Mouse (Mus musculus): ENCODE data around the gene 1700061G19Rik. TPM values are rescaled to one million over a fixed set of nuclear protein-coding genes. Genes with fewer than 3 reads are reported as not detected.

Gene 1700061G19Rik
- total and polyA plus RNA-seq, 2 experiments from 2014 or later = 0.14 to 0.48 TPM

GRCm38 (mm10) chr17:56934545-56935330, 59.5 kb downstream of the 1700061G19Rik start:
- H3K27ac ChIP-seq (ENCODE audit: low read depth, low read length) = peak overlapping the region; percentile 82
- peaks cover 18% of the 10 kb centered on the region for H3K4me1 ChIP-seq (ENCODE audit: insufficient read depth)
- whole genome bisulfite sequencing = 2% methylated on average over 27 of the region's 45 CpGs
- peak overlapping the region; percentile 89 for H3K4me2 ChIP-seq (ENCODE audit: low read depth)
- H3K9me3 ChIP-seq (ENCODE audit: low read length) = no peaks in the 10 kb centered on the region
- peak overlapping the region; percentile 88 for H3K4me3 ChIP-seq (ENCODE audit: low read depth, low read length)
- no peak for TF ChIP-seq CTCF (IDR thresholded peaks at IDR 0.05; ENCODE audit: low read depth)
- H3K9ac ChIP-seq = peak overlapping the region; percentile 92
- ATAC-seq = peak; percentile 16
- DNase-seq = peak; percentile 41
- no peaks in the 10 kb centered on the region for H3K27me3 ChIP-seq (ENCODE audit: insufficient read depth, low read length)
- H3K36me3 ChIP-seq (ENCODE audit: insufficient read depth) = no peaks in the 10 kb centered on the region

GRCm38 (mm10) chr17:56935363-56936131, 60.3 kb downstream of the 1700061G19Rik start, which contains the start of gene Mllt1:
Mllt1 (minus strand) TSS chr17:56935415.
- ATAC-seq (peak; percentile 98), DNase-seq (peak; percentile 99)
- peak; percentile 67 for TF ChIP-seq CTCF (IDR thresholded peaks at IDR 0.05; ENCODE audit: low read depth)
- Histone ChIP-seq H3K4me2 (ENCODE audit: low read depth) (peak within 1 kb of the TSS; percentile 89), H3K27ac (ENCODE audit: low read depth, low read length) (peak within 1 kb of the TSS; percentile 82), H3K27me3 (ENCODE audit: insufficient read depth, low read length) (no peaks in the 10 kb centered on the region), H3K36me3 (ENCODE audit: insufficient read depth) (no peaks in the 10 kb centered on the region), H3K4me3 (ENCODE audit: low read depth, low read length) (peak within 1 kb of the TSS; percentile 88), H3K4me1 (ENCODE audit: insufficient read depth) (peaks cover 18% of the 10 kb centered on the region), H3K9me3 (ENCODE audit: low read length) (no peaks in the 10 kb centered on the region), H3K9ac (peak within 1 kb of the TSS; percentile 92)
- 3% methylated on average over 64 of the region's 76 CpGs for WGBS

GRCm38 (mm10) chr17:56936731-56937130, 61.5 kb downstream of the 1700061G19Rik start:
- TF ChIP-seq CTCF (IDR thresholded peaks at IDR 0.05; ENCODE audit: low read depth) = no peak
- H3K4me3 ChIP-seq (ENCODE audit: low read depth, low read length) = no peak overlapping the region
- H3K9me3 ChIP-seq (ENCODE audit: low read length) = no peaks in the 10 kb centered on the region
- H3K4me2 ChIP-seq (ENCODE audit: low read depth) = no peak overlapping the region
- ATAC-seq = no peak
- H3K9ac ChIP-seq = no peak overlapping the region
- no peak overlapping the region for H3K27ac ChIP-seq (ENCODE audit: low read depth, low read length)
- H3K4me1 ChIP-seq (ENCODE audit: insufficient read depth) = peaks cover 18% of the 10 kb centered on the region
- WGBS = 95% methylated on average over 7 of the region's 7 CpGs
- H3K27me3 ChIP-seq (ENCODE audit: insufficient read depth, low read length) = no peaks in the 10 kb centered on the region
- no peak for DNase-seq
- no peaks in the 10 kb centered on the region for H3K36me3 ChIP-seq (ENCODE audit: insufficient read depth)

Other genes with a start within 250 kb of the 1700061G19Rik start
- gene Lonp1, start 248.6 kb upstream of the 1700061G19Rik start, total RNA-seq (2014; rRNA removed) = 64.9 and 76.3 TPM in 2 replicates
- 34.2 and 38.2 TPM in 2 replicates for gene Lonp1, start 248.6 kb upstream of the 1700061G19Rik start, polyA plus RNA-seq (2015; fragmentation: Nextera tagmentation; extraction: Ambion mirVana)
- gene Catsperd, start 247.3 kb upstream of the 1700061G19Rik start, total RNA-seq (2014; rRNA removed) = 0.81 and 1.5 TPM in 2 replicates
- gene Catsperd, start 247.3 kb upstream of the 1700061G19Rik start, polyA plus RNA-seq (2015; fragmentation: Nextera tagmentation; extraction: Ambion mirVana) = 0.94 and 1.2 TPM in 2 replicates
- gene Ranbp3, start 202.2 kb upstream of the 1700061G19Rik start, total RNA-seq (2014; rRNA removed) = 104 and 115 TPM in 2 replicates
- 98.2 and 100 TPM in 2 replicates for gene Ranbp3, start 202.2 kb upstream of the 1700061G19Rik start, polyA plus RNA-seq (2015; fragmentation: Nextera tagmentation; extraction: Ambion mirVana)
- 191 TPM in 2 replicates for gene Ndufa11, start 157.7 kb upstream of the 1700061G19Rik start, total RNA-seq (2014; rRNA removed)
- gene Ndufa11, start 157.7 kb upstream of the 1700061G19Rik start, polyA plus RNA-seq (2015; fragmentation: Nextera tagmentation; extraction: Ambion mirVana) = 576 and 730 TPM in 2 replicates
- 23.2 and 33.7 TPM in 2 replicates for gene Vmac, start 157.5 kb upstream of the 1700061G19Rik start, total RNA-seq (2014; rRNA removed)
- gene Vmac, start 157.5 kb upstream of the 1700061G19Rik start, polyA plus RNA-seq (2015; fragmentation: Nextera tagmentation; extraction: Ambion mirVana) = 24.3 and 26.9 TPM in 2 replicates
- 1.9 and 5.4 TPM in 2 replicates for gene Nrtn, start 117.9 kb upstream of the 1700061G19Rik start, total RNA-seq (2014; rRNA removed)
- gene Nrtn, start 117.9 kb upstream of the 1700061G19Rik start, polyA plus RNA-seq (2015; fragmentation: Nextera tagmentation; extraction: Ambion mirVana) = 2.7 and 2.8 TPM in 2 replicates
- gene Dus3l, start 110.7 kb upstream of the 1700061G19Rik start, total RNA-seq (2014; rRNA removed) = 75.1 and 75.3 TPM in 2 replicates
- gene Dus3l, start 110.7 kb upstream of the 1700061G19Rik start, polyA plus RNA-seq (2015; fragmentation: Nextera tagmentation; extraction: Ambion mirVana) = 70.4 and 79.9 TPM in 2 replicates
- gene Prr22, start 105.2 kb upstream of the 1700061G19Rik start, total RNA-seq (2014; rRNA removed) = 0.69 and 0.71 TPM in 2 replicates
- 0.14 and 0.25 TPM in 2 replicates for gene Prr22, start 105.2 kb upstream of the 1700061G19Rik start, polyA plus RNA-seq (2015; fragmentation: Nextera tagmentation; extraction: Ambion mirVana)
- 2.4 and 3.6 TPM in 2 replicates for gene Rfx2, start 44.5 kb upstream of the 1700061G19Rik start, total RNA-seq (2014; rRNA removed)
- 2.2 and 3.4 TPM in 2 replicates for gene Rfx2, start 44.5 kb upstream of the 1700061G19Rik start, polyA plus RNA-seq (2015; fragmentation: Nextera tagmentation; extraction: Ambion mirVana)
- not detected in 2 replicates for gene Acsbg2, start 1.0 kb upstream of the 1700061G19Rik start, total RNA-seq (2014; rRNA removed)
- not detected in 2 replicates for gene Acsbg2, start 1.0 kb upstream of the 1700061G19Rik start, polyA plus RNA-seq (2015; fragmentation: Nextera tagmentation; extraction: Ambion mirVana)
- gene Mllt1, start 59.9 kb downstream of the 1700061G19Rik start, total RNA-seq (2014; rRNA removed) = 87.6 and 109 TPM in 2 replicates
- 58.5 and 65.8 TPM in 2 replicates for gene Mllt1, start 59.9 kb downstream of the 1700061G19Rik start, polyA plus RNA-seq (2015; fragmentation: Nextera tagmentation; extraction: Ambion mirVana)
- gene Acer1, start 106.6 kb downstream of the 1700061G19Rik start, total RNA-seq (2014; rRNA removed) = not detected in 2 replicates
- gene Acer1, start 106.6 kb downstream of the 1700061G19Rik start, polyA plus RNA-seq (2015; fragmentation: Nextera tagmentation; extraction: Ambion mirVana) = not detected in 2 replicates
- gene Clpp, start 114.8 kb downstream of the 1700061G19Rik start, total RNA-seq (2014; rRNA removed) = 105 and 109 TPM in 2 replicates
- gene Clpp, start 114.8 kb downstream of the 1700061G19Rik start, polyA plus RNA-seq (2015; fragmentation: Nextera tagmentation; extraction: Ambion mirVana) = 159 and 185 TPM in 2 replicates
- gene Alkbh7, start 121.9 kb downstream of the 1700061G19Rik start, total RNA-seq (2014; rRNA removed) = 44.2 and 50.7 TPM in 2 replicates
- 52.2 and 56.4 TPM in 2 replicates for gene Alkbh7, start 121.9 kb downstream of the 1700061G19Rik start, polyA plus RNA-seq (2015; fragmentation: Nextera tagmentation; extraction: Ambion mirVana)
- gene Pspn, start 124.5 kb downstream of the 1700061G19Rik start, total RNA-seq (2014; rRNA removed) = not detected in 2 replicates
- gene Pspn, start 124.5 kb downstream of the 1700061G19Rik start, polyA plus RNA-seq (2015; fragmentation: Nextera tagmentation; extraction: Ambion mirVana) = not detected in 2 replicates
- gene Gtf2f1, start 135.8 kb downstream of the 1700061G19Rik start, total RNA-seq (2014; rRNA removed) = 59.1 and 63.1 TPM in 2 replicates
- gene Gtf2f1, start 135.8 kb downstream of the 1700061G19Rik start, polyA plus RNA-seq (2015; fragmentation: Nextera tagmentation; extraction: Ambion mirVana) = 76.8 and 83.0 TPM in 2 replicates
- not detected in 2 replicates for gene Gm17949, start 136.0 kb downstream of the 1700061G19Rik start, total RNA-seq (2014; rRNA removed)
- gene Gm17949, start 136.0 kb downstream of the 1700061G19Rik start, polyA plus RNA-seq (2015; fragmentation: Nextera tagmentation; extraction: Ambion mirVana) = 0.28 and 0.34 TPM in 2 replicates
- gene Khsrp, start 156.0 kb downstream of the 1700061G19Rik start, total RNA-seq (2014; rRNA removed) = 49.5 and 65.5 TPM in 2 replicates
- gene Khsrp, start 156.0 kb downstream of the 1700061G19Rik start, polyA plus RNA-seq (2015; fragmentation: Nextera tagmentation; extraction: Ambion mirVana) = 22.6 and 27.0 TPM in 2 replicates
- gene Slc25a41, start 166.2 kb downstream of the 1700061G19Rik start, total RNA-seq (2014; rRNA removed) = not detected in 2 replicates
- not detected in 2 replicates for gene Slc25a41, start 166.2 kb downstream of the 1700061G19Rik start, polyA plus RNA-seq (2015; fragmentation: Nextera tagmentation; extraction: Ambion mirVana)
- gene Crb3, start 183.6 kb downstream of the 1700061G19Rik start, total RNA-seq (2014; rRNA removed) = 2.0 and 4.0 TPM in 2 replicates
- 2.4 and 3.5 TPM in 2 replicates for gene Crb3, start 183.6 kb downstream of the 1700061G19Rik start, polyA plus RNA-seq (2015; fragmentation: Nextera tagmentation; extraction: Ambion mirVana)
- gene Slc25a23, start 184.4 kb downstream of the 1700061G19Rik start, total RNA-seq (2014; rRNA removed) = 75.7 and 101 TPM in 2 replicates
- gene Slc25a23, start 184.4 kb downstream of the 1700061G19Rik start, polyA plus RNA-seq (2015; fragmentation: Nextera tagmentation; extraction: Ambion mirVana) = 38.8 and 43.2 TPM in 2 replicates
- 0.92 and 1.00 TPM in 2 replicates for gene Dennd1c, start 203.0 kb downstream of the 1700061G19Rik start, total RNA-seq (2014; rRNA removed)
- gene Dennd1c, start 203.0 kb downstream of the 1700061G19Rik start, polyA plus RNA-seq (2015; fragmentation: Nextera tagmentation; extraction: Ambion mirVana) = 1.4 and 1.9 TPM in 2 replicates
- 131 and 157 TPM in 2 replicates for gene Tubb4a, start 212.3 kb downstream of the 1700061G19Rik start, total RNA-seq (2014; rRNA removed)
- gene Tubb4a, start 212.3 kb downstream of the 1700061G19Rik start, polyA plus RNA-seq (2015; fragmentation: Nextera tagmentation; extraction: Ambion mirVana) = 453 and 500 TPM in 2 replicates
- gene Tnfsf9, start 229.8 kb downstream of the 1700061G19Rik start, total RNA-seq (2014; rRNA removed) = 2.1 and 3.5 TPM in 2 replicates
- 3.4 and 4.1 TPM in 2 replicates for gene Tnfsf9, start 229.8 kb downstream of the 1700061G19Rik start, polyA plus RNA-seq (2015; fragmentation: Nextera tagmentation; extraction: Ambion mirVana)